Mouse (Mus musculus) lung, postnatal 25 days (tissue): Measurements from ENCODE around the gene Mcoln3.

Experiments used
- DNase-seq: peaks from one replicate; pipeline ENCODE4 v3.0.0; 2022; ENCODE audit warnings: low spot score

The Mcoln3 gene

DNA sequence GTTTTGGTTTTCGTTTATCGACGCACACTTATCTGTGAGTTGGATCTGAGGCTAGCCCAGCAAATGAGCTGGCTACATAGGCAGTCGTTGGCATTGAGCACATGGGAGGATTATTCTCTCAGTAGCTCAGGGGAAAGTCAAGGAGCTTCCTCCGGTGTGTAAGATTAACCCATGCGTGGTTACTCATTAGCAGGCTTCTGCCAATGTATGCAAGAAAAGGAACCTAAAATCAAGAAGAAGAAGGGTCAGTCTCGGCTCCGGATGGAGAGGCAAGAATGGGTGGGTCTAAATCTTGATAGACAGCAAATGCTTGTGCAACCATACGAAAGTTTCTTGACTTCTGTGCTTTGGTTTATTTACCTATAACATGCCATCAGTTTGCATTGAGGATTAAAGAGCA, 57.0 kb downstream of the Mcoln3 start:
- no peak for DNase-seq

DNA sequence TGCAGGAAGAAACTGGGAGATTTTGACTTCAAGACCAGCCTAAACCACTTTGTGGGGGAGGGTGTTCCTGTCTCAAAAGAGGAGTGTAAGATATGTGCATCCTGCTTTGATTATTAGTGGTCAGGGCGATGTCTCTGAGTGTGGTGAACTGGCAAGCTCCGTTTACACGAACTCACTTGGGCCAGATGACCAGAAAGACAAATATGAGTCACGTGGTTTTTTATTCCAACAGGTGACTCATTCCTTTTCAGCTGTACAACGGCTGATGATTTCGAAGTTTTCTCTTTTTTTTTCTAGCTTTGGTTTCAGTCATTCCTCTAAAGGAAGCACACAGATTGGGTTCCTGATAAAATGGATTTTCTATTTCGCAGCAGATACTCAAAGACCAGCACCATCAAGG, 60.0 kb downstream of the Mcoln3 start:
- DNase-seq = no peak

DNA sequence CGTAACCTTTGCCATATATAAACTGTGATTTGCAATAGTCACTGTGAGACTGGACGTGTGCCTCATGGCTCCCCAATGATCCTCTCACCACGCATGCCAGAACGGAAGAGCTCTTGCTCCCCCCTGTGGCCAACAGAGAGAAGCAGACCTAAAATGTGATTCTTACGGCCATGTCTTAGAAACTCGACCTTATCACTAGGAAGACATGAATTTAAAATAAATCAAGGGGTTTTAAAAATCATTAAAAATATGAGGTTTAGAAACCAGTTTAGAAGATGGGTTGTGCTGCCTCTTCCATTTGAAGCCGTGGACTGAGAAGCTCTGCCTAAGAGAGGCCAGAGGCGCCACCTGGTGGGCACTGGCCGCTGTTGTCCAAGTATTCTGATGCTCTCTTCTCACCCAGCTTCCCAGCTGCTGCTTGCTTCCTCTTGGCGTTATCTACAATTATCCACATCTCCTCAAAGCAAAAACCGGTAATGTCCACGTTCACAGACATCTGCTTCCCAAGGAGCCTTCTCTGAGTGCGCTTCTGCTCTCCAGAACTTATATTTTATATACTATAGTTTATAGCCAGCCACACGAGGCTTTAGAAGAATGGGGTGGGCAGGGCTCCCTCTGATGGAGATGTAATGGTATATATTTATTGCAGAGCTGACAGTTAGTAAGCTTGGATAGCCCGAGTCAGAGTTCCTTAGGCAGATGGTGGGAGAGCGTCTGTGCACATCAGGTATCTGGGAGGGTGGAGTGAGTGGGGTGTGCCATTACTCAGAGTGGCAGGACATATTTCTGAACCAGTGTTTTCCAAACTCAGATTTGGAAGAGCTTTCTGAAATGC, 60.7 kb downstream of the Mcoln3 start:
- peak; percentile 73 for DNase-seq

DNA sequence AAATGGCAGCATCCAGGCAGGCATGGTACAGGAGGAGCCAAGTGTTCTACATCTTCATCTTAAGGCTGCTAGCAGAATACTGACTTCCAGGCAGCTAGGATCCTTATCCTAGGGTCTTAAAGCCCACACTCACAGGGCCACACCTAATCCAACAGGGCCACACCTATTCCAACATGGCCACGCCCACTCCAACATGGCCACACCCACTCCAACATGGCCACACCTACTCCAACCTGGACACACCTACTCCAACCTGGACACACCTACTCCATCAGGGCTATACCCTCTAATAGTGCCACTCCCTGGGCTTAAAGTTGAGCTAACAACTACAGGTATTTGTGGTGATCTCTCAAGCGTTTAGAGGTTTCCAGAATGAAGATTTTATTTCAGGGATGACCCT, 63.1 kb downstream of the Mcoln3 start:
- DNase-seq = no peak

DNA sequence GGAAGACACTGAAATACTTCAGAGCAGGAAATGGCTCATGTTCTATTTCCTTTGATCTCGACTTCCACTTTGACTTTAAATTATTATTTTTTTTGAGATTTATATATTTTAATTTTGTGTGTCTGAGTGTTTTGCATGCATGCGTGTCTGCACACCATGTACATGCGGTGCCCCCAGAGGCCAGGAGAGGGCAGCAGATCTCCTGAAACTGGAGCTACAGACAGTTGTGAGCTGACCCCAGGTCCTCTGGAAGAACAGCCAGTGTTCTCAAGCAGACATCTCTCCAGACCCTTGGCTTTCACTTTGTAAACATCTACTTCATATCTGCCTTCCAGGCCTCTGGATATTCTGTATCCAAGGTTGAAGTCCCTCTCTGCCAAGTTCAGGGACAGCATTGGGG, 63.7 kb downstream of the Mcoln3 start:
- peak; percentile 45 for DNase-seq

DNA sequence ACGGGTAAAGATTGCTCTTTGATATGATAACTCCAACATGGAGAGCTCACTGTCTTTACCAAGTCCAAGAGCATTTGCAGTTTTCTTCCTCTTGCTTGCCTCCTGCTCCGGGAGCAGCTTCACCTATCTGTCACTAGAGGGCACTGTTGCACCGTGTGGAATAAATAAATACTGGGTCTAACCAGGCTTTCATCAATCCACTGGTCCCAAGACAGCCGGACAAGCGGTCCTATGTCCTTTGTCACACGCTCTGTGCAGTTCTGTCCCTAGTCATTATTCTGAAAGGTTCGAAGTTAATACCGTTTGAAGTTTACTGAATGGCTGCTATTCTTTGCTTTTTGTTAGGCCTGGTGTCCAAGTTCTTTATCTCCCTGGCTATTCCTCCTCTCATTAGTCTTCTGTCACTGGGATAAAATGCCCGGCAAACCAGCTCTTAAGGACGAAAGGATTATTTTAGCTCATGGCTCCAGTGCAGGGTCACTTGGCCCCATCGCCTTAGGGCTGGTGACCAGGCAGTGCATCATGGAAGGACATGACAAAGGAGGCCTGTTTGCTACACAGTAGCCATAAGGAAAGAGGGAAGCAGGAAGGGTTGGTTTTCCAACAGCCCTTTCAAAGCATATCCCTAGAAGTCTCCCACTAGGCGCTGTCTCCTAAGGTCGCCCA, 67.9 kb downstream of the Mcoln3 start:
- peak; percentile 65 for DNase-seq

DNA sequence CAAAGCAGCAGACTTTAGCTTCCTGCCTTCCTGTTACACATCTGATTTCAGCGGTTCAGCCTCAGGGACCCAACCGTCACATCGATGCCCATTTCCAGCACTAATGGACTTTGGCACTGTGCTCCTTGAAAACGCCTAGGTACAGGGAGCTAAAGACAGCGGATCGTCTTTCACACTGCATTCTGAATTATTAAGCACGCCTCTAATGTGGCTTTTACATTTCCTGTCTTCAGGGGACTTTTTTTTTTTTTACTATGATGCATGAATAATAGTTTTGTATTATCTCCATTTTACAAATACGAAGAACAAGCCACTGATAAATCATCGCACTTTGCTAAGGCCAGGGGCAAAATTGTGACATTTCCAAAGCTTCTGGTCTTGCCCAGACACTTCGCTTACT, 68.8 kb downstream of the Mcoln3 start:
- DNase-seq = no peak

DNA sequence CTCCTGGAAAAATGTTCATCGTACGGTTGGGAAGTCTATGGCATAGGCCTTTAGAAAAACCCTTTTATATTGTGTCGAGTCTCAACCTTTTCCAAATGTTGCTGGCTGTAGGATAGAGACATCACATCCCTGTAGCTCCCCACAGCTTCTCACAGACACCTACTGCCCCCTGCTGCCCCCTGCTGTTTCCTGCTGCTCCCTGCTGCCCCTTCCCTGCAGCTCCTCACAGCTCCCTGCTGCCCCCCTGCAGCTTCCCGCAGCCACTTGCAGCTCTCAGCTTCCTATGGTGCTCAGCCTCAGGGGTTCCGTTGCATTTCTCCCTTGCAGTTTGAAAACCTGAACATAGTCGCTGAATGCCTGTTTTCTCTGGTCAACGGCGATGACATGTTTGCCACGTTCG, 72.7 kb downstream of the Mcoln3 start:
- no peak for DNase-seq
